Mouse (Mus musculus): ENCODE results near the gene Rhbdd1. TPM values are rescaled to one million over a fixed set of nuclear protein-coding genes. Genes with fewer than 3 reads are reported as not detected.

Rhbdd1 gene
- total and polyA plus RNA-seq, 2 experiments from 2014 or later, result 2.2 to 5.3 TPM

DNA sequence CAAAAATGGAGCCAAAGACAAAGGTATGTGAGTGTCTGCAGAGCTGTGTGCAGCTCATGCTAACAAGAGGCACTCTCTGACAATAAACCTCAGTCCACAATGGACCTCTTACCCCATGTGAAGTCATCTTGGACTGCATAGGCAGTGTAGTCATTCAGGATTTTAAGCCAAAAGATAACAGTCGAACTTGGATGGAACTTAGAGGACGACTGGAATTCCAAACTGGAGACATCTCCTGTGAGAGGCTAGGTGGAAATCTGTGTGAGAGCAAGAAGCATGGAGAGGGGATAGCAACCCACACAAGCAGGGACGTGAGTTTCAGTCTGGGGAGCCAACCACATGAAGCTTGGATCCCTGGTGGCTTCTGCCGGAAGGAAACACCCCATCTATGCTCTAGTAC is 133.6 kb downstream of the Rhbdd1 start:
- no peaks in the 10 kb centered on the region for H3K27me3 ChIP-seq (ENCODE audit: insufficient read depth, low read length)

GRCm38 (mm10) chr1:82451927-82452651 is 135.8 kb downstream of the Rhbdd1 start:
- Histone ChIP-seq H3K4me3 (ENCODE audit: low read depth, low read length) (no peak overlapping the region), H3K9me3 (ENCODE audit: low read length) (no peaks in the 10 kb centered on the region), H3K27ac (ENCODE audit: low read depth, low read length) (no peak overlapping the region), H3K27me3 (ENCODE audit: insufficient read depth, low read length) (no peaks in the 10 kb centered on the region), H3K9ac (no peak overlapping the region), H3K4me1 (ENCODE audit: insufficient read depth) (0 out of 2 replicates have a peak, but pooled peaks cover 2% of the 10 kb centered on the region), H3K36me3 (ENCODE audit: insufficient read depth) (no peaks in the 10 kb centered on the region), H3K4me2 (ENCODE audit: low read depth) (no peak overlapping the region)
- ATAC-seq, result peak; percentile 78; the same call in 1 of the 2 replicates
- 5% methylated on average over 6 of the region's 6 CpGs for WGBS
- TF ChIP-seq CTCF (IDR thresholded peaks at IDR 0.05; ENCODE audit: low read depth), result no peak
- DNase-seq, result peak; percentile 27

More for the DNA sequence above, 133.6 kb downstream of the Rhbdd1 start:
- no peak for DNase-seq
- Histone ChIP-seq H3K36me3 (ENCODE audit: insufficient read depth) (no peaks in the 10 kb centered on the region), H3K4me2 (ENCODE audit: low read depth) (no peak overlapping the region), H3K9me3 (ENCODE audit: low read length) (no peaks in the 10 kb centered on the region), H3K4me1 (ENCODE audit: insufficient read depth) (0 out of 2 replicates have a peak, but pooled peaks cover 2% of the 10 kb centered on the region), H3K9ac (no peak overlapping the region), H3K27ac (ENCODE audit: low read depth, low read length) (no peak overlapping the region), H3K4me3 (ENCODE audit: low read depth, low read length) (no peak overlapping the region)
- no peak for TF ChIP-seq CTCF (IDR thresholded peaks at IDR 0.05; ENCODE audit: low read depth)
- no peak for ATAC-seq
- 88% methylated on average over 4 of the region's 4 CpGs for WGBS

- Histone ChIP-seq H3K9me3 (ENCODE audit: low read length) (no peaks in the 10 kb centered on the region), H3K4me1 (ENCODE audit: insufficient read depth) (0 out of 2 replicates have a peak, but pooled peaks cover 2% of the 10 kb centered on the region), H3K27me3 (ENCODE audit: insufficient read depth, low read length) (no peaks in the 10 kb centered on the region), H3K4me3 (ENCODE audit: low read depth, low read length) (no peak overlapping the region), H3K9ac (no peak overlapping the region), H3K36me3 (ENCODE audit: insufficient read depth) (no peaks in the 10 kb centered on the region), H3K4me2 (ENCODE audit: low read depth) (no peak overlapping the region), H3K27ac (ENCODE audit: low read depth, low read length) (no peak overlapping the region)
- no peak for TF ChIP-seq CTCF (IDR thresholded peaks at IDR 0.05; ENCODE audit: low read depth)
- no peak for DNase-seq
- no peak for ATAC-seq
- 91% methylated on average over 3 of the region's 3 CpGs for WGBS
Measured at GRCm38 (mm10) chr1:82454031-82454430, 137.8 kb downstream of the Rhbdd1 start.

GRCm38 (mm10) chr1:82459350-82459749 is 143.1 kb downstream of the Rhbdd1 start:
- 77% methylated on average over 4 of the region's 4 CpGs for WGBS

DNA sequence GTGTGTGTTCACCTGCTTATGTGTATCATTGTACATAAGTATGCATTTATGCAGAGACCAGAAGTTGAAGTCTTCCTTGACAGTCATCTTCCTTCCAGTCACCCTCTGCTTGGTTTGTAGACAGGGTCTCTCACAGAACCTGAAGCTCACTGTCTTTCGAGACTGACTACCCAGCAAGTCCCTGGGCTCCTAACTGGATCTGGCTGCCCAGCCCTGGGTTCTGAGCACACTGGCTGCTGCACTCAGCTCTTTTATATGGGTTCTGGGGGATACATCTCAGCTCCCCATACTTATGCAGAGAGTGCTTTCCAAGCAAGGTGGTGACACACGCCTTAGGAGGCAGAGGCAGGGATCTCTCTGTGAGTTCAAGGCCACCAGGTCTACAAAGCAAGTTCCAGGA is 143.7 kb downstream of the Rhbdd1 start:
- DNase-seq, result no peak
- WGBS, result 91% methylated on average over 2 of the region's 2 CpGs

More at GRCm38 (mm10) chr1:82459350-82459749, 143.1 kb downstream of the Rhbdd1 start:
- H3K36me3 ChIP-seq (ENCODE audit: insufficient read depth), result no peaks in the 10 kb centered on the region
- no peaks in the 10 kb centered on the region for H3K9me3 ChIP-seq (ENCODE audit: low read length)
- no peak for TF ChIP-seq CTCF (IDR thresholded peaks at IDR 0.05; ENCODE audit: low read depth)
- no peak for ATAC-seq
- no peak for DNase-seq
- H3K4me2 ChIP-seq (ENCODE audit: low read depth), result no peak overlapping the region
- H3K27ac ChIP-seq (ENCODE audit: low read depth, low read length), result no peak overlapping the region
- no peak overlapping the region for H3K4me3 ChIP-seq (ENCODE audit: low read depth, low read length)
- H3K9ac ChIP-seq, result no peak overlapping the region
- no peaks in the 10 kb centered on the region for H3K27me3 ChIP-seq (ENCODE audit: insufficient read depth, low read length)
- H3K4me1 ChIP-seq (ENCODE audit: insufficient read depth), result no peaks in the 10 kb centered on the region

GRCm38 (mm10) chr1:82461041-82461440 is 144.8 kb downstream of the Rhbdd1 start:
- ATAC-seq (no peak), DNase-seq (no peak)
- Histone ChIP-seq H3K27me3 (ENCODE audit: insufficient read depth, low read length) (no peaks in the 10 kb centered on the region), H3K9ac (no peak overlapping the region), H3K4me1 (ENCODE audit: insufficient read depth) (no peaks in the 10 kb centered on the region), H3K36me3 (ENCODE audit: insufficient read depth) (no peaks in the 10 kb centered on the region), H3K9me3 (ENCODE audit: low read length) (no peaks in the 10 kb centered on the region), H3K4me3 (ENCODE audit: low read depth, low read length) (no peak overlapping the region), H3K4me2 (ENCODE audit: low read depth) (no peak overlapping the region), H3K27ac (ENCODE audit: low read depth, low read length) (no peak overlapping the region)
- TF ChIP-seq CTCF (IDR thresholded peaks at IDR 0.05; ENCODE audit: low read depth), result no peak
- 84% methylated on average over 4 of the region's 4 CpGs for WGBS

More for the DNA sequence above, 143.7 kb downstream of the Rhbdd1 start:
- Histone ChIP-seq H3K4me3 (ENCODE audit: low read depth, low read length) (no peak overlapping the region), H3K36me3 (ENCODE audit: insufficient read depth) (no peaks in the 10 kb centered on the region), H3K27ac (ENCODE audit: low read depth, low read length) (no peak overlapping the region), H3K4me2 (ENCODE audit: low read depth) (no peak overlapping the region), H3K27me3 (ENCODE audit: insufficient read depth, low read length) (no peaks in the 10 kb centered on the region), H3K9ac (no peak overlapping the region), H3K4me1 (ENCODE audit: insufficient read depth) (no peaks in the 10 kb centered on the region), H3K9me3 (ENCODE audit: low read length) (no peaks in the 10 kb centered on the region)
- no peak for ATAC-seq
- TF ChIP-seq CTCF (IDR thresholded peaks at IDR 0.05; ENCODE audit: low read depth), result no peak

GRCm38 (mm10) chr1:82465321-82465853 is 149.1 kb downstream of the Rhbdd1 start:
- H3K9ac ChIP-seq, result no peak overlapping the region
- no peak overlapping the region for H3K4me3 ChIP-seq (ENCODE audit: low read depth, low read length)
- H3K36me3 ChIP-seq (ENCODE audit: insufficient read depth), result no peaks in the 10 kb centered on the region
- H3K9me3 ChIP-seq (ENCODE audit: low read length), result no peaks in the 10 kb centered on the region
- DNase-seq (no peak), ATAC-seq (no peak)
- H3K27ac ChIP-seq (ENCODE audit: low read depth, low read length), result no peak overlapping the region
- WGBS, result 47% methylated on average over 6 of the region's 6 CpGs
- no peaks in the 10 kb centered on the region for H3K4me1 ChIP-seq (ENCODE audit: insufficient read depth)
- H3K27me3 ChIP-seq (ENCODE audit: insufficient read depth, low read length), result no peaks in the 10 kb centered on the region
- TF ChIP-seq CTCF (IDR thresholded peaks at IDR 0.05; ENCODE audit: low read depth), result no peak
- H3K4me2 ChIP-seq (ENCODE audit: low read depth), result no peak overlapping the region

Data from forebrain, postnatal 0 days (tissue).